Mouse (Mus musculus): ENCODE results near the gene Hoxa5.

The Hoxa5 gene

DNA sequence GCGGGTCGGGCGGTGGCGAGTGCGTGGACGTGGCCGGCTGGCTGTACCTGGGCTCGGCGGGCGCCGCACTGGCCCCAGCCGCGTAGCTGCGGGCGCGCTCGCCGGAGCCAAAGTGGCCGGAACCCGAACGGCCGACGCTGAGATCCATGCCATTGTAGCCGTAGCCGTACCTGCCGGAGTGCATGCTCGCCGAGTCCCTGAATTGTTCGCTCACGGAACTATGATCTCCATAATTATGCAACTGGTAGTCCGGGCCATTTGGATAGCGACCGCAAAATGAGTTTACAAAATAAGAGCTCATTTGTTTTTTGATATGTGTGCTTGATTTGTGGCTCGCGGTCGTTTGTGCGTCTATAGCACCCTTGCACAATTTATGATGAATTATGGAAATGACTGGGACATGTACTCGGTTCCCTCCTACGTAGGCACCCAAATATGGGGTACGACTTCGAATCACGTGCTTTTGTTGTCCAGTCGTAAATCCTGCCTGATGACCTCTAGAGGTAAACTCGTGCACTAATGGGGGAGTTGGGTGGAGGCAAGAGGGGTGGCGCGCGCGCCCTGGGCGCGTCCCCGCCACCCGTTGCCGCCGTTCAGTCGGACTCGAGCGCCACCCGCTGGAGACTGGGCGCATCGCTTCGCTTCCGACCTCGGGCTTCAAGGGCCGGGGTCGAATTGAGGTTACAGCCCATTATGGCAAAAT lies at the start of gene Hoxa5:
Hoxa5 (minus strand) TSS at position 538 of the 703 bp plus-strand sequence.
- DNase-seq (ENCODE audit: low spot score in 2 of 2): no peak

GRCm38 (mm10) chr6:52253511-52254500 lies 49.4 kb upstream of the Hoxa5 start:
- no peak for DNase-seq (ENCODE audit: low spot score in 2 of 2)

- no peak for DNase-seq (ENCODE audit: low spot score in 2 of 2)
Observed at GRCm38 (mm10) chr6:52252775-52253376, 48.5 kb upstream of the Hoxa5 start.

GRCm38 (mm10) chr6:52252016-52252774 lies 47.8 kb upstream of the Hoxa5 start:
- DNase-seq (ENCODE audit: low spot score in 2 of 2): no peak

- no peak for DNase-seq (ENCODE audit: low spot score in 2 of 2)
Observed at GRCm38 (mm10) chr6:52251177-52251879, 46.9 kb upstream of the Hoxa5 start.

DNA sequence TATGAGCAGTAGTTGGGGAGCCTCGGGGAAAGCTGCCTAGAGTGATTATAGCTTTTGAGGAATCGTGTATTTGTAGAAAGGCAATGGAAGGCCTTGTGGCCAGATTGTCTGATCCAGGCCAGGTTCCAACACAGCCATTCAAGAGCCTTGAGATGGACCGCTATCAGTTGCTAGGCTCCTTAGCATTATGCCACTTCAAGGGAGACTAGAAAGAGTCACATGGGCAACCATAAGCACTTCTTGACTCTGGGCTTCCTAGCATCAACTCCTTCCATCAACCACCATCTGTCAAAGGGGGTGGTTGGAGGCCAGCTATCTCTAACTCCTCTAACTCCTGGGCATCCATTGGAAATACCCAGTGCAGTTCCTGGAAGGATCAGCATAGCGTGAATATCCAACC lies 45.4 kb upstream of the Hoxa5 start:
- DNase-seq (ENCODE audit: low spot score in 2 of 2): no peak

DNA sequence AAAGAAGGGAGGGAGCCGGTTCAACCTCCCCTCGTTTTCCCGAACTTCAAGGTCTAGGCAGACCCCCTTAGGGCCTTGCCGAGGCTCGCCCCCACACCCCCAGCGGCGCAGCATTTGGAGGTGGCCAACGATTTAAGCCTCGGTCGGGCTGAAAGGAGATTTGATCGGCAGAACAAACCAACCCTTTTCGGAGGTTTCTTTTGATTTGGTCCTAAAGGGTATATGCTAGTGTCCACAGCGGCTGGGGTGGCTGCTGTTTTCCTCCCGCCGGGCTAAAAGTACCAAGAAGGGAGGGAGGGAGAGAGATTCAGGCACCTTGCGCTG lies 45.0 kb upstream of the Hoxa5 start:
- DNase-seq (ENCODE audit: low spot score in 2 of 2): no peak

DNA sequence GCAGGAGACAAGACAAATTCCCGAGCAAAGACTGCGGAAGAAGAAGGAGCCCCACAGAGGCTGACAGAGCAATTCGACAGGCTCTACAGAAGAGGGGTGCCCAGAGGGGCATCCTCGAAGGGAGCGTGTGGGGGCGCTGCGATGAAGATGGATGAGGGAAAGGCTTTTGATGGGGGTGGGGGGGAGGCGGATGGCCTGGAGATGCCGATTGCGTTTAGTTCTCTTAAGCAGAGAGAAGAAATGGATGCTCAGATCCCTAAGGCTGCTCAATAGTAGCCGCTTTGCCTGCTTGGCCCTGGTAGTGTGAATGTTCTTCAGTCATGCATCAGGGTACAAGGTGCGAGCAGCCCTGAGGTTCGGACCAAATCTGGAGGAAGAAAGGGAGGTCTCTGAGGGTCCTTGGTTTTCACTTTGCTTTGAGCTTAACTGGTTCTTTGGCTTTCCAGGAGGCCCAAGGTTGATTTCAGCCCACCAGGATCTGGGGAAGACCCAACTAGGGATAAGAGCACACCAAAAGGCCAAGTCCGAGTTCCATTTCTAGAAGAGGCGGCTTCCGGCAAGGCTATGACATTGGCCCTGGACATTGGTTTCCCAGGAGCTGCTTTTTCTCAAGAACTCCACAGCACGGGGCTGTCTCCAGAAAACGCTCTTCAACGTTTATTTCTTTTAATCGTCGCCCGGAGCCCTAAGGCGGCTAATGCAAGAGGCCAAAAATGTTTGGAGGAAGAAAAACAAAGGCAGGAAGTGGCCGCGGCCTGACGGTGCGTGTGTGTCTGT lies 44.4 kb upstream of the Hoxa5 start:
- DNase-seq (ENCODE audit: low spot score in 2 of 2): no peak

DNA sequence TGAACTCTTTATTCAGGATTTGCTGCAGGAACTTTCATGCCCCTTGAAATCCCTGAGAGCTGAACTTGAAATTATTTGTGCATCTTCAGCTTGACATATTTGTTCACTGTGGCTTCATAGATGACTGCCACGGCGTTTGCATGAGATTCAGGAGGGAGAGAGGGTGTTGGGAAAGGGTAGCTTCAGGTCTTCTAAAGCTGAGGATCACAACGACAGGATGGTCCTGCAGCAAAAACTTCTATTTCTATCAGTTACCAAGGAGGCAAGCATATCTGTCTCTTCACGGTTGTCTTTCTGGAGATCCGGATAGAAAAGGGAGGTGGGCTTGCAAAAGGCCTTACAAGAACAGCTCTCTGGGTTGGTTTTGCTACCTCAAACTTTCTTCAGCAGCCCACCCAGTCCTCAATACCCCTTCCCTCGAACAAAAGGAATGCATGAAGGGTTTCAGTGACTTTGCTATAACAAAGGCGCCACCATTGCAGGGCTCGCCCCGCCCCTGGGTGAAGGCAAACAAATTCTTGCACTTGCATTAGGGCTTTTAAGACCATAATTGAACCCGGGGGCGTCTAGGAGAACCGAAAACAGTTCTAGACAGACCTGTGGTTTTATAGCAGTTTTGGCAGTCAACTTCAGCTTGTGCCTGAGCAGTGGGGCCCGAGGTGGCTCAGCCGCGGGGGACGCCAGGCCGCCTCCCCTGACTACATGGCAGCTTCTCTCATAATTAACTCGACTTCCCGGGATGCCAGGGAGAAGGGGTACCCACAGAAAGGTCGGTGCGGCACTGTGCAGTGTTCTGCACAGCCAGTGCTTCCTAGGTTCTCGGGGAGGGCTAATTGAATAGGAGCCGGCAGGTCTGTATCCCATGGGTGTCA lies 43.6 kb upstream of the Hoxa5 start:
- no peak for DNase-seq (ENCODE audit: low spot score in 2 of 2)

DNA sequence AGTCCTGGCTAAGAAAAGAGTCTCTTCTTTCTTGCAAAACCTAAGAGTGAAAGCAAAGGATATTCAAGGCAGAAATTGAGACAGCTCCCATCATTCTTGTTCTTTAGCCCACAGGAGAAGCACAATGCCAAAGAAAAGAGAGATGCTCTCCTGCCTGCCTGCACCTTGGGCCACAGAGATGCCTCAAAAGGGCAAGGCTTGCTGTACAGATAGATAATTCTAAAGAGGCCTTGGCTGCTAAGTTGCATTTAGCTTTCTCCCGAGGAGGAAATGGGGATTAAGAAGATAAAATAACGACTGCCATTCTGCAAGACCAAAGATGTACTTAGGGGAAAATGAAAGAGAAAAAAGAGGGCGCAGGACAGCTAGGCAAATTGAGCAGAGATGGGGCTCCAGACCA lies 42.5 kb upstream of the Hoxa5 start:
- no peak for DNase-seq (ENCODE audit: low spot score in 2 of 2)

DNA sequence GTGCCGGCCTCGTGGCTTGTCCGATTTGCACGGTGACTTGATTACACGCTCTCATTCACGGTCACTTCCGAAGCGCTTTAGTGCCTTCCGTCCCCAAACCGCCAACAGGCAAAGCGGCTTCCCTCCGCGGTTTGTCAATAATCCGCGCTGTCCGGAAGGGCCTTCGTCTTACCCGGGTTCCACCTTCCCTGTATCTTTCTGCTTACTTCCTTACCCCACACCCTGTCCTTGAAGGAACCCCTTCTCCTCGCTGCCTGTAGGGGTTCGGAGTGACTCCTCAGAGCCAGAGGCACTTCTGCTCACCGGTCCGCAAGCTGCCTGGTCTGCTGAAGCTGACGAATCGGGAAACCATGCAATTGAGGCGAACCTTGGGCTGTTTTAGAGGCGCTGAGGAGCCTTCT lies 42.0 kb upstream of the Hoxa5 start:
- DNase-seq (ENCODE audit: low spot score in 2 of 2): no peak

DNA sequence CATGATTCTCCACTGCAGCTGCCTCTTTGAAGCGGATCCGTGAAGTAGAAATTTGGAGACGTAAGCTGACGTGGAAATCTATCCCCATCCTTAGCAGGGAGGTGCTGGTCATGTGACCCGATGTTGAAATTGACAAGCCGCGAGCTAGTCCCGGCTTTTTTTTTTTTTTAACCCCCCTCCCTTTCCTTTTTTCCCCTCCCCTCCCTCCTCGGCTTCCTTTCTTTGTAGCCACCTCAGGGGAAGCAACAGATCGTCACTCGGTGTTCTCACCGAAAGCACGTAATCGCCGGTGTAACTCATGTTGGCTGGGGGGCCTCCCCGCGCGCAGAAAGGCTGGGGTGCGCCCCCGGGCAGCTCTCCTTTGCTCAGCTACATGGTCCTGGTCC lies 41.4 kb upstream of the Hoxa5 start, which contains the start of gene Hoxa11:
Hoxa11 (minus strand) TSS at position 54 of the 386 bp plus-strand sequence.
- DNase-seq (ENCODE audit: low spot score in 2 of 2): no peak

DNA sequence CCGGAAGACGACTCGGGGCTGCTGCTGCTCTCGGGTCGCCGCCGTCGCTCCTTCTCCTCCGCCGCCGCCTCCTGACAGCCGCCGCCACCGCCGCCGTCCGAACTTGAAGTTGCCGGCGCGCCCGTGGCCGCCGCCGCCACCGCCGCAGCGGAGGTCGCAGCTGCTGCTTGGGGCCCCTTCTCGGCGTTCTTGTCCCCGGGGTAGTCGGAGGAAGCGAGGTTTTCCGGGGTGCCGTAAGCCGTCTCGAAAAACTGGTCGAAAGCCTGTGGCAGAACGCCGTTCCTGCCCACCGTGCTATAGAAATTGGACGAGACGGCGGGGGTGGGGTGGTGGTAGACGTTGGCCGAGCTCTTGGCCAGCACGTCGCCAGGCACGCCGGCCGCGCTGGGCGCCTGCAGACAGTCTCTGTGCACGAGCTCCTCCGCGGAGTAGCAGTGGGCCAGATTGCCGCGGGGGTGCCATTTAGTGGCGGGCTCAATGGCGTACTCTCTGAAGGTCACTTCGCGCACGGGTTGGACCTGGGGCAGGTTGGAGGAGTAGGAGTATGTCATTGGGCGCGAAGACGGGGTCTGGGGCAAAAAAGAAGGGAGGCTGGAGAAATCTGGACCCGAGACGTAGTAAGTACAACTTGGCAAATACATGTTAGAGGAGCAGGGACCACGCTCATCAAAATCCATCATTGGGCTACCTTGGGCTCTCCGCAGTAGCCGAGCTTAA lies 40.8 kb upstream of the Hoxa5 start:
- DNase-seq (ENCODE audit: low spot score in 2 of 2): no peak

GRCm38 (mm10) chr6:52244471-52245039 lies 40.2 kb upstream of the Hoxa5 start:
- no peak for DNase-seq (ENCODE audit: low spot score in 2 of 2)

- no peak for DNase-seq (ENCODE audit: low spot score in 2 of 2)
Observed at GRCm38 (mm10) chr6:52243681-52244121, 39.3 kb upstream of the Hoxa5 start.

DNA sequence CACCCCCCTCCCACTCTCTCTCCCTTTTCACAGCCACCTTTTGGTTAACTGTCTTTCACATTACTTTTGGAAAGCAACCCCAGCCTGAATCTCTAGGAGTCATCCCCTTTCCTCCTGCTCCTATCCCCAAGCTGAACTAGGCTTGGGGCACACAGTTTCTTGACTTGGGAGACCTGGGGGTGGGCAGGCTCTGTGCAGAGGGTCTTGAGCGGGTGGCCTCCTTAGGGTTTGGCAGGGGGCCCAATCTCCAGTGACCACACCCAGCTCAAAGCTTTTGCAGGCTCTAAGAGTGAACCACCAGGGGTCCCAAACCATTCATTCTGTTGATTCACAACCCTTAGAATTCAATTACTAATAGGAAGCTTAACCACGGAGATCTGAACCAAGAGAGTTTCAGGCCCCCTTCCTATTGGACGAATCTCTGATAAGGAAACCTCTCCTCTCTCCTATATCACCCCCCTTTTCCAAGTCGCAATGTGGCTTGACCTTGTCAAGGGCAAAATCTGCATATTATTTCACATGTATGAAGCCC lies 38.5 kb upstream of the Hoxa5 start:
- no peak for DNase-seq (ENCODE audit: low spot score in 2 of 2)

- no peak for DNase-seq (ENCODE audit: low spot score in 2 of 2)
Observed at GRCm38 (mm10) chr6:52241001-52241621, 36.7 kb upstream of the Hoxa5 start.
